Mouse (Mus musculus): ENCODE measurements around the gene Ccdc151.

Ccdc151 gene

DNA sequence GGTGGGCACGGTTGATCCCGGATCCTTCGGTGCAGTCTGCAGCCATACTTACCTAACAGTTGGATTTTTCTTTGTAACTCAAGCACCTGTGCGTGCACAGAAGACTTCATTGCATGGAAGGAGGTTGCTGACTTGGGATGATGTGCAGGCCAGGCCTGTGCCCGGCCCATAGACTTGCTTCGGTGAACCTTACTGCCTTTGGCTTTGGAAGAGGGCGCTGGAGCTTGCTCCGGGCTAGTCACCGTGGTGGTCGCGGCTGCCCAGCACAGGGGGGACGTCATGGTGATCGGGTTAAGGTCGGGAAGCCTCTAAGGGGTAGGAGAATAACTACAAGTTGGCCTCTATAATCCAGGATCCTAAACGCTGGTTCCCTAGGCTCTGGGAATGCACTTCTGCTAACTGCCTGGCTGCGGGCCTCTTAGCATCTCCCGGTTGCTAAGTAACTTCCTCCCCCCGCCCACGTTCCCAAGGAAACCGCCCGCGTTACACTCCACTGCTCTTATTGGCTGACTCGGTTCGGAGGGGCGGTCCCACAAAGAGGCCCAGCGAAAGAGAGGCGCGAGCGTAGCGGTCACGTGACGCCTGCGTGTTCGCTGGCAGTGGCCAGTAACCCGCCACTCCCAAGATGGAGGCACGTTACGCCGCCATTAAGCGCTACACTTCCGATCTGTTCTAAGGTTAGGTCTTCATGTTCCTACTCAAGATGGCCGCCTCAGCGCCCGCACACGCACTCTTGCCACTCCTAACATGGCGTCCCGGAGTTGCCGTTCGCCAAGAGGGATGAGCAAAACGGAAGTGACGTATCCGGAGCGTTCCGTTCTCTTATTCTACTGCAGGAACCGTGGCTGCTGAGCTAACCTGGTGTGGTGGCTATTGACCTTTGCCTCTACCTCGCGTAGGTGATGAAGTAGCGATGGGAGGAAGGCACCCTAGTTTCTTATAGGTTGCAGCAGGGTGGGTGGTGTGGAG, at the start of gene Ccdc151, which contains the start of gene Prkcsh:
Ccdc151 (minus strand) TSS at position 441 of the 969 bp plus-strand sequence.
Prkcsh (plus strand) TSS at position 613 of the 969 bp plus-strand sequence.
- DNase-seq (ENCODE audit: low spot score in 2 of 2): peak; percentile 99

DNA sequence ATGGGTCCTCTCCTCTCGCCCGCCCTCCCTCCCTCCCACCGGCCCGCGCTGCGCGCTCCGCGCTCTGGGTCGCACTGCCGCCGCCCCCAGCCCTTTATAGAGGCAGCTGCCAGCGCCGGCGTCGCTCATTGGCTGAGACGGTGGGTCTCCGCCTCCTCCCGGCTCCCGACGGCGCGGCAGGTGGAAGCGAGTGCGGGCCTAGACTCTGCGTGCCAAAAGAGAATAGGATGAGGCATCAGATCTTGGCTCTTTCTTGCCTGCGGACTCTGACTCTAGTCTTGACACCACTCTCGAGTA, 49.5 kb upstream of the Ccdc151 start, which contains the start of gene Elavl3:
Elavl3 (minus strand) TSS at position 66 of the 297 bp plus-strand sequence.
- no peak for DNase-seq (ENCODE audit: low spot score in 2 of 2)

DNA sequence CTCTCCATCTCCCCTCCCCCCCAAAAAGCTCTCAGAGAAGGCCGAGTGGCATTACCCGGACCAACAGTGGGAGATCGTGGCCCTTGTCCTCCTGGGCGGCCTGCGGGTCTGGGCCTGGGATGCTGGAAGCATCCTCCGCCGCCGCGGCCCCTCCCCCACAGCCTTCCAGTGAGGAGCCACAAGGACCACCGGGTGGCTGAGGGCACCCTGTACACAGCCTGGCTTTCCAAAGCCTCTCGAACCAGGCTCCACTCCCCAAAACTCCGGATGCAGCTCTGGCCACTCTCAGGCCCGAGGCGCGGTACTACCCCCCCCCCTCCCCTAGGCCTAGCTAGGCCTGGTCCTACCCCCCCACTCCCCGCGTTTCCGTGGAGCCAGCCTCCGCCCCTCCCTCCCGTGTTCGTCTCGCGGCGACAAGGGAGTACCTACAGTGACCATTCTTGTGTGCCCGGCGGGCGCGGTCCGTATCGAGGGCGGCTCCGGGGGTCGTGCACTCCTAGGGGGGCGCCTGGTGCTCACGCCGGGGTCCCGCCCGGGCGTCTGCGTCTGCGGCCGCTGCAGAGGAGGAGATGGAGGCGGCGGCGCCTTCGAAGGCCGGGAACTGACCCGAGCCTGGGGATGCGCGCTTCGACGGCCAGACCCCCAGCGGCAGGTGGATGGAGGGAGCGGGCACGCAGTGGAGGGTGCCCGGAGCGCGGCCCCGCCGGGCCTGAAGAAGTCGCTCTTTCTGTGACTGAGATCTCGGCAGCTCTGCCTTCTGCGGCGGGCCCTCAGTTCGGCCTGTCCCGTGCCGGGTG, 48.9 kb upstream of the Ccdc151 start:
- no peak for DNase-seq (ENCODE audit: low spot score in 2 of 2)

DNA sequence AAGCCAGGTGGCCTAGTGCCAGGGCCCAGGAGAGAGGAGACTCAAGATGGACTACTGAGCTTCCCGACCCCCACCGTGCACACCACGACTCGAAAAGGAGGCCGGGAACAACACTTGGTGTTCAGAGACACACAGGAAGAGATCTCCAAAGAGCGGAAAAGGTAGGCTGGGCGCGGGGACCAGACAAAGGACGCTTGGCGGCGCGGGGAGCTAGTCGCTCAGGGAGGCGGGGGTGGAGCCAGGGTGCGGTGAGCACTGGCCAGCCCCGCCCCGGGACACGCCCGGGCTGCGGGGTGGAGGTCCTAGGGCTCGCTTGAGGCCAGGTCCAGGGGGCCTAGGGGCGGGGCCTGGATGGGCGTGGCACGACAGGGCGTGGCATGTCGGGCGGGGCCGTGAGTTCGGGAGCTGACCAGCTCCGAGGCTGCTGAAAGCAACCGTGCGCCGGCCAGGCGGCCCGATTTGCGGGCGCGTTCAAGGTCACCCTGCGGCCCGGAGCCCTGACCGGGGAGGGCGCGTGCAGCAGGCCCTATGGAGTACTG, 48.0 kb upstream of the Ccdc151 start:
- DNase-seq (ENCODE audit: low spot score in 2 of 2): peak; percentile 43 to 71

DNA sequence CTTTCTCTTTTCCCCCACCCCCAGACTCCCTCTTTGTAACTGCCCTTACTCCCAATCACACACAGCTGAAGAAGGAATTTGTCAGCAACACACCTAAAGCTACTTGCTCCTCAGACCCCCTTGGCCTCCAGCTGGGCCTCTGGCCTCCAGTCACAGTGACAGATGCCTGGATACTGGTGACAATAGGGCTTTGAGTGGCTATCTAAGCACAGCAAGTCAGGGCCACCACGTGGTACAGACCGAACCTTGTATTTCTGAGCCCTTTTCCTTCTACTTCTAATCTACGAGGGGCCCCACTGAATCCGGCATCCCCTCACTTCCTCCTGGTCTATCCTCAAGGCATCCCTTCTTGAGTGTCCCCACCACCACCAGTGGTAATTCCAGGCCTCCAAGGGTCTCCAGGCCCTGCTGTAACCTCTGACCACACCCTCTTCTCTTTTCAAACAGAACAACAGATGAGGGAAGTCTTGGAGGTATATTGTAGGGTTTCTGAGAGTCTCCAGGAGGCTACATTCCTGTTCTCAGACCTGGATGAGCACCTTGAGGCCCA, 47.4 kb upstream of the Ccdc151 start:
- DNase-seq (ENCODE audit: low spot score in 2 of 2): no peak

DNA sequence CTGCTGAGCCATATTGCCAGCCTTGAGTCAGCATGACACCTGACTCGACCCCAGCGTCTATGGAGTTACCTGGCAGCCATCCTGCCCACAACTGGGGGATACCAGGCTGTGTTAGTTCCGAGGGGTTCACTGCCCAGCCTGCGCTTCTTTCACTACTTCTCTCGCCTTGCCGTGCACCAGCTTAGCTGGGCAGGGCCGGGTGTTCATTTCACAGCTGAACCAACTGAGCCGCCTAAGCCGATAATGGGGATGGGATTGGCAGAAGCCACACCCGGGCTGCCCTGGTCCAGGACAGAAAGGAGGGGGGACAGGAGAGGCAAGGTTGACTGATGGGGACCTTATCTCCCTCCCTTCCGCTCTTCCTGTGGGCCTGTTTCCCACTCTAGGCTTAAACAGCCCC, 46.9 kb upstream of the Ccdc151 start:
- no peak for DNase-seq (ENCODE audit: low spot score in 2 of 2)

DNA sequence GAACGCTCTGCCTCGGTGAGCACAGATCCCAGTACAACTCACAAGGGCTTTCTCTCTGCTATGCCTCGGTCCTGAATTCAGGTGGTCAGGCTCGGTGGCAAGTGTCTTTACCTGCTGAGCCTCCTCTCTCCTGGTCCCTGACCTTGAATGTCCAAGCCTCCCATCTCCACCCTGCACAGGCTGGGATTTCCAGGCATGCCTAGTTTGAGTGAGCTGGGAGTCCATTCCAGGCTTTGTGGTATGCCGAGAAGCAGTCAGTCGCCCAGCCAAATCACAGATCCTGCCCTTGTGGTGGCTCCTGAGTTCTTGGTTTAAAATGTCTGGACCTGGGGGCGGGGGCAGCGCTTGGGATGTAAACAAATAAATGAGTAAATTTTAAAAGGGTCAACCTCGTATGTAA, 44.9 kb upstream of the Ccdc151 start:
- DNase-seq (ENCODE audit: low spot score in 2 of 2): no peak

DNA sequence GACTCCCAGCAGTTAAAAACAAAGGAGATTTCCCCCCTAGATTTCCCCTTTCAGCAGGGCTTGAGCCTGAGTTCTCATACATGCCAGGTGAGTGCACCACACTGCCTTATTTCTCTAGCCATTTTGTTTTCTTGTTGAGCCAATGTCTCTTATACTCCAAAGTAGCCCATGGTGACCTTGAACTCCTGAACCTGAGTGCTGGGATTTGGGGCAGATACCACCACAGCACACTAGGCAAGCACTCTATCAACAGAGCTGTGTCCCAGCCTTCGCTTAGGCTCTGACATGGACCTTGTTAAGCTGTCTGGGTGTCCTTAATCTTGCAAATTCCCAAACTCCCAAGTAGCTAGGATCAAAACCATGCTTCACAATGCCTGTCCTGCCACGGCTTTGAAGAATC, 39.4 kb upstream of the Ccdc151 start:
- DNase-seq (ENCODE audit: low spot score in 2 of 2): no peak

DNA sequence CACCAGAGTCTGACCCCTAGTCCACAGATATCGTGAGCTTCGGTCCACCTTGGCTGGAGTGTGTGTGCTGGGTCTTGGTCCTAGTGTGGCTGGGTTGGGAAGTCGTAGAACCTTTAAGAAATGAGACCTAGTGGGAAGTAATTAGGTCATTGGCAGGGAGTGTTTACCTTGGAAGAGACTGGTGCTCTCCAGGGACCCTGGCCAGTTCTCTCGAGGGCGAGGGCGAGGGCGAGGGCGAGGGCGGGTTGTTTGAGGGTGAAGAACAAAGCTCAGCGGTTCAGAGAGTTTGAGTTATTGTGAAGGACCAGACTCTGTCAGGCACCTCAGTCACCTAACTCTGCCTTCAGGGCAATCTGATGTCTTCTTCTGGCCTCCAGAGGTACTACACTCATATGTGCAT, 35.4 kb upstream of the Ccdc151 start:
- DNase-seq (ENCODE audit: low spot score in 2 of 2): no peak

DNA sequence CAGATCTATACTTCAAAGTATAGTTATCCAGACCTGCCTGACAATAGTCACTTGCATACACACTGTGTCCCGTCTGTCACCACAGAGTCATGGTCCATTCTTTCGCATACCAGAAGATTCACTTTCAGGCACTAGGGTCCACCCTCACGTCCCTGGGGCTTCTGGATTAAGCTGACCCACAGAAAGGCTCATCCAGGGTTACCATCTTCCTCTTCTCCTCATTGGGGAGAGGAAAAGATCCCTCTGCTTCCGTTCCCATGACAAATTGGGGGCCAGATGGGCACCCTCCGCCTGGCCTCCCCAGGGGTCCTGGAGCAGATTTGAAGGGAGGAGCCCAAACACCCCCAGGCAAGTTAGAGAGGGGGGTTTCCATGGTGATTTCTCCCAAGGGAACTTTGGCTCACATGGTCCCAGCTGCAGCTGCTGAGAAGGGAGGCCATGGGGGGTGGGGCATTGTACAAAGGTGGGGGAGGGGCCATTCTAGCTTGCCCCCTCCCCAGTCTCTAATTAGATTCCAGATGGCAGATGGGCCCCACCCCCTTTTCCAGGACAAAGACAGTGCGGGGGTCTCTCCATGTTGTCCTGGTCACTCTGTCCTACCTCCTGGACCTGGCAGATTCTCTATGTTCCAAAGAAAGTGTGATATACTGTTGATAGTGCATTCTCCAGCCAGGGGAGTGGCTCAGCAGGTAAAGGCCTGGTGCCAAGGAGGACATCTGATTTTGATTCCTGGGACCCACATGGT, 33.0 kb upstream of the Ccdc151 start:
- no peak for DNase-seq (ENCODE audit: low spot score in 2 of 2)

DNA sequence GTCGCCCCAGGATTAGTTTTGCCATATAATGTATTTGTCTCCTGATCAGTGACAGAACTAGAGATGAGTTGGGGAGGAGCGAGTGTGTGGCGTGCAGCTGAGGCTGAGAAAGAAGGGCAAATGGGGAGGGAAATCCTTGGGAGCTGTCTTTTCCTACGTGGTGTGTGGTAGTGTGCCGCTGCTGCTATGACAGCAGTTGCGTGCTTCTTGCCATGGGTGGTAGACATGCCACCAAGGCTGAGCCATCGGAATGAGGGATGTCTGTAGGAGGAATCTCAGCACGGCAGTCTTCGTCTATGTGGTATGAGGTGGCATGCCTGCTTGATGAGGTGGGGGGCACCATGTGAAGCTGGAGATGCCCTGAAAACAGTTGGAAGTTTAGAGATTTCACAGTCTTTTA, 28.0 kb upstream of the Ccdc151 start:
- DNase-seq (ENCODE audit: low spot score in 2 of 2): no peak

DNA sequence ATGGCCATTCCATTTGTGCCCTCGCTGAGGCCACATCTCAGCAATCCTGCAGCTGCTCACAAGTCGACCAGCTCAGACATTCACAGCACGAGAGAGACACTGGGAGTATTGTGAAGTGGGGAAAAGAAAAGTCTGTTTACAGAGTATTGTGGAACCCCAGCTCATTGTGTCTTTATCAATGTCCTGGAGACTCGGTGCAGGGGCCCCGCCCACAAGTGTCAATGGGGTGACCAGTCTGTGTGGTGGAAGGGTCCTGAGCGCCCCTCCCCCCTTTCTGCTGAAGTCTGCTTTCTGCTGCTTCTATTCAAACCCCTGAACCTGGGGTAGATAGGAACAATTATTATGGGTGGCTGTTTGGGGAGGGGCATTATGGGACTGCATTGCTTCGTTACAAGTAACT, 26.0 kb upstream of the Ccdc151 start:
- DNase-seq (ENCODE audit: low spot score in 2 of 2): no peak

DNA sequence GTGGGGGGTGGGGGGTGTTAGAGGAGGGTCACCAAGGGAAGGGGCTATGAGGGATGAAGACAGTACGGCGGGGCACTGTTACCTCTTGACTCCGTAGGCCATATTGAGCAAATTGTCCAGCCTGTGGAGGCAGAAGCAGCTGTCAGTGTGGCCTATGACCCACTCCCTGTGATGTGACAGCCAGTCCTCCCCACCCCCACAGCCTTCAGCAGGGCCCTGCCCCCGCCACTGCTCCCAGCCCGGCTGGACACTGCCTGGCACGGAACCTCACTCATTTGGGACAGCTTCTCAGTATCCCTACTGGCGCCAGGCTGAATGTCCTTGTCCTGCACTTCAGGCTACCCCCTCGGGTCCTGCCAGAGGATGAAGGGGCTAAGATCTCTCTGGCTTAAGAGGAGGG, 22.2 kb upstream of the Ccdc151 start:
- no peak for DNase-seq (ENCODE audit: low spot score in 2 of 2)

DNA sequence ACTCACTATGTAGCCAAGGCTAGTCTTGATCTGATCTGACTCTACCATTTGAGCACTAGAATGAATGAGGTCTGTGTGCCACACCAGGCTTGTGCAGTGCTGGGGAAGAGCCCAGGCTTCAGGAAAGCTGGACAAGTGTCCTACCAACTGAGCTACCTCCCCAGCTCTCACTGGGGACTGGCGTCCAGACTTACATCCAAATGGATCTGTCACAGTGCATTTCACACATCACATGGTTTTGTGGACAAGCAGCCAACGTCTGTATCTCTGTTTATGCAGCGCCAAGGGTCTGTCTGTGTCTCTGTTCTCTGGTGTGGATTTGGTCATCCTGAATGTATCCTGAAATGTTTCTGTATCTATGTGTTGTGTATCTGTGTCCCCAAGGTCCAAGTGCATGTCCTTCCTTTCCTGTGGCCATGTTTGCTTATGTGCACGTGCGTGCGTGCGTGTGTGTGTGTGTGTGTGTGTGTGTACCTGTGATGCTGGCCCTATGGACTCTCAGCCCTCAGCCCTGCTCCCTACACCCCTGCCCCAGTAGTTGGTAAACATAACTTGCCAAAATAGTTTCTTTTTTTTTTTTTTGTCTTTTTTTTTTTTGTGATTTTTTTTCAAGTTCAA, 14.9 kb upstream of the Ccdc151 start:
- no peak for DNase-seq (ENCODE audit: low spot score in 2 of 2)

DNA sequence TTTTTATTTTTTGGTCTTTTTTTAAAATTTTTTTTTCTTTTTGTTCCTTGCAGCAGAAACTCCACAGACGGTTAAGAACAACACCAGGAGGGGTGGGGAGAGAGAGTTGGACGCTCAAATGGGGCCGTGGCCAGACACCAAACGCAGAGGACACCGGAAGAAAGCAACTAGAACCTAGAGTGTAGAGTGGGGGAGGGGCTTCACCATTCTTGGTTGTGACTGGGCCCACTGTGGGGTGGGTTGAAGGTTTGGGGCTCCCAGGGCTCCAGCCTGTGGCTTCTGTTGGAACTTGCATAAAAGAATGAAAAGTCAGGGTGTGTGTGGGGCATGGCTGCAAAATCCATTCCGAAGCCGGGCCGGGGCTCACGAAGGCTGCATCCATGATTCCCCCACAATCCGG, 13.8 kb upstream of the Ccdc151 start:
- no peak for DNase-seq (ENCODE audit: low spot score in 2 of 2)

DNA sequence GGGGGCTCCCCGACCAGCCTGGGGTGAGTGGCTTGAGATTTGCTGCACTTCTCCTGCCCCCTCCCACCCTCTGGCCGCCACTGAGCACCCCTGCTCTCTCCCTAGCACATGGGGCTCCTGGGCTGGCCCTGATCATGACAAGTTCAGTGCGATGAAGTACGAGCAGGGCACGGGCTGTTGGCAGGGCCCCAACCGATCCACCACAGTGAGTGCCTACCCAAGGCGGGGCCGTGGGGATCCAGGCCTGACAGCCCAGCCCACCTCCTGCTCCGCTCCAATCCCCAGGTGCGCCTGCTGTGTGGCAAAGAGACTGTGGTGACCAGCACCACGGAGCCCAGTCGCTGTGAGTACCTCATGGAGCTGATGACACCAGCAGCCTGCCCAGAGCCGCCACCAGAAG, 10.3 kb upstream of the Ccdc151 start:
- DNase-seq (ENCODE audit: low spot score in 2 of 2): no peak

DNA sequence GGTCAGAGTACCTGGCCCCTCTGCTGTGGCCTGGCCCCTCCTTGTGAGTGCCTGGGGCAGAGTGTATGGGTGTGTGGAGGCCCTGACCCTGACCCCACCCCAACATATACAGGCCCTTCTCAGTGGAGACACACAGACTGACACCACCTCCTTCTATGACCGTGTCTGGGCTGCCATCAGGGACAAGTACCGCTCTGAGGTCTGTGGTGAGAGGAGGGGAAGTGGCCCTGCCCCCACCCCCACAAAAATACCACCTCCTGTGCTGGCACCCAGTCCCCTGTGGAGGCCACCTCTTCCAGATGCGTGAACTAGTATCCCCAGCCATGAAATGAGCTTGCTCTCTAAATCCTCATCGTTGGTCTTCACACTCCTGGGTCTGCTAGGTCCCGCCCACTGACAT, 8.6 kb upstream of the Ccdc151 start:
- DNase-seq (ENCODE audit: low spot score in 2 of 2): no peak

DNA sequence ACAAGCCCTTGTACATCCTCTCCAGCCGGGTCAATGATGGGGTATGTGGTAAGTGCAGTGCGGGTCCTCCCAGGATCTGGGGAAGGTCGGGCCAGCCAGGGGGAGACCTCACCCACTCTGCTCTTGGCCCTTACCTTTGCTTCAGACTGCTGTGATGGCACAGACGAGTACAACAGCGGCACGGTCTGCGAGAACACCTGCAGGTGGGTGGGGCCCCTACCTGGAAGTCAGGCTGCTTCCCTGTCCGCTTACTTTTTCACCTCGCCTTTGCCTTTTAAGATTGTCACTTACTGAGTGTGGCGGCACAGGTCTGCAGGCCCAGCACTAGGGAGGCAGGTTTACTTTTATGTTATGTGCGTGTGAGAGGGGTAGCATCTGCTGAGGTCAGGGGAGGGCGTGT, 2.1 kb upstream of the Ccdc151 start:
- no peak for DNase-seq (ENCODE audit: low spot score in 2 of 2)

DNA sequence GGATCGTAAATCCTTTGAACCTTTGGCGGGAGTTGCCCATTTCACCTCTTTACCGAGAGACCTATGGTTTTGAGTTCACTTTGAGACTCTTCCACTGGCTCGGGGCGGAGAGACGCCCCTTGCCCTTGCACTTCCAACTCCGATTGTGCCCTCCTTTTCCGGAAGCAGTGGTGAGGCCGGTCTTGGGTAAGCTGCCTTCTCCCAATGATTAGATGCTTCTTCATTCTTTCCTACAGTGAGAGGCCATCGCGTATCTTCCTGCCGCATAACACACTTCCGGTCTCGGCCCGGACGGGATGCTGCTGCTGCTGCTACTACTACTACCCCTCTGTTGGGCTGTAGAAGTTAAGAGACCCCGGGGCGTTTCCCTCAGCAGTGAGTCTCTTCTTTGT, 725 bp upstream of the Ccdc151 start:
- DNase-seq (ENCODE audit: low spot score in 2 of 2): peak in 1 of 2 experiments; percentile 34

DNA sequence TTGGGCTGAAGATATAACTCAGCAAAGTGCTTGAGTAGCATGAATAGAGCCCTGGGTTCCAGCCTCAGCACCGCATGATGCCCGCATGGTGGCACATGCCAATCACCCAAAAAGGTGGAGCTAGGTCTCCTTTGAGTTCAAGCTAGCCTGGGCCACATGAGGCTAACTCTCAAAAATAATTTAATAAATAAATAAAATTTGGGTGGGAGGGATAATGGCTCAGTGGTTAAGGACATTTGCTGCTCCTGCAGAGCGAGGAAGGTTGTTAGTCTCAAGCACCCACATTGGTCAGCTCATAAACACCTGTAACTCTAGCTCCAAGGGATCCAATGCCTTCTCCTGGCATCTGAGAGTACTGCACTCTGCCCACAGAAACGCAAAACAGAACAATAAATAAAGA, 801 bp downstream of the Ccdc151 start:
- DNase-seq (ENCODE audit: low spot score in 2 of 2): no peak

DNA sequence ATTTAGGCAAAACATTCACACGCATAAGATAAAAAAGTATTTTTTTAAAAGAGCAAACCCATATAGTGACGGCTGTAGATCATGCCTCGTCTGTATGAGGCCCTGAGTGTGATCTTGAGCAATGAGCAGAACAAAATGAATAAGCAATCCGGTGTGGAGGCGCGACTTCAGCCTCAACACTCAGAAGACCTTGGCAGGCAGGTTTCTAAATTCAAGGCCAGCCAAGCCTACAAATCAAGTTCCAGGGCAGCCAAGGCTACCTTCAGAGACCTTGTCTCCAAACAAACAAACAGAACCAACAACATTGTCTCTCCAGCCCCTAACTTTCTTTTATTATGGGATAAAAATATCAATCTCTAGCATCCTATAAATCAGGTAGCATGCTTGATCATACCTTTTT, 2.1 kb downstream of the Ccdc151 start:
- DNase-seq (ENCODE audit: low spot score in 2 of 2): no peak
